Mouse (Mus musculus): ENCODE data around the gene Cyp2e1. TPM values are rescaled to one million over a fixed set of nuclear protein-coding genes. Genes with fewer than 3 reads are reported as not detected.

The Cyp2e1 gene
- polyA plus RNA-seq, 1 experiment, result not detected

DNA sequence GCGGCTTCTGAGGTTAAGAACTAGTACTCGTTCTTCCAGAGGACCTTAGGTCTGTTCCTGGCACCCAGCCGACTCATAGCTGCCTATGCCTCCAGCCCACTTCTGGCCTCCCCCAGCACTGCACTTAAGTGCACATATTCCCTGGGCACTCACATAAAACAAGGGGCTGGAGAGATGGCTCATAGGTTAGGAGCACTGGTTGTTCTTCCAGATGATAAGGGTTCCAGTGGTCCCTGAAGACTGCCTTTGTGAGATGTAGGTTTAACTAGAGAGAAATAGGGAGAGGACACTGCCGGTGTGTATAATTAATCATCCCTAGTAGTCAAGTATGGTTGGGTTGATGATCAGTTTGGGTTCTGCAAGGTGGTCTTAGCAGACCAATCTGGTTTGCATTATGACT is 59.2 kb downstream of the Cyp2e1 start:
- no peak overlapping the region for H3K27ac ChIP-seq (ENCODE audit: insufficient read depth, low read depth, low read length)
- 92% methylated on average over 4 of the region's 4 CpGs for WGBS
- no peak overlapping the region for H3K4me3 ChIP-seq (ENCODE audit: insufficient read depth, low read depth, low read length)
- TF ChIP-seq POLR2A (IDR thresholded peaks at IDR 0.05; ENCODE audit: insufficient read depth, low read depth, low read length) (no peak), CTCF (IDR thresholded peaks at IDR 0.05; ENCODE audit: insufficient read depth, low read depth, low read length) (no peak)
- peaks cover 8% of the 10 kb centered on the region for H3K4me1 ChIP-seq (ENCODE audit: control insufficient read depth, insufficient read depth, low read length)

Other genes starting within 250 kb of the Cyp2e1 start
- gene Olfr538, start 195.9 kb upstream of the Cyp2e1 start, polyA plus RNA-seq (2012; ENCODE audit: insufficient read depth, insufficient read length, low replicate concordance, missing spikeins), result not detected in 2 replicates
- gene Olfr46, start 162.5 kb upstream of the Cyp2e1 start, polyA plus RNA-seq (2012; ENCODE audit: insufficient read depth, insufficient read length, low replicate concordance, missing spikeins), result not detected in 2 replicates
- gene Olfr61, start 134.8 kb upstream of the Cyp2e1 start, polyA plus RNA-seq (2012; ENCODE audit: insufficient read depth, insufficient read length, low replicate concordance, missing spikeins), result not detected in 2 replicates
- gene Olfr53, start 117.3 kb upstream of the Cyp2e1 start, polyA plus RNA-seq (2012; ENCODE audit: insufficient read depth, insufficient read length, low replicate concordance, missing spikeins), result not detected in 2 replicates
- gene Olfr539, start 103.8 kb upstream of the Cyp2e1 start, polyA plus RNA-seq (2012; ENCODE audit: insufficient read depth, insufficient read length, low replicate concordance, missing spikeins), result not detected in 2 replicates
- not detected in 2 replicates for gene Olfr45, start 81.8 kb upstream of the Cyp2e1 start, polyA plus RNA-seq (2012; ENCODE audit: insufficient read depth, insufficient read length, low replicate concordance, missing spikeins)
- gene Olfr541, start 66.5 kb upstream of the Cyp2e1 start, polyA plus RNA-seq (2012; ENCODE audit: insufficient read depth, insufficient read length, low replicate concordance, missing spikeins), result not detected in 2 replicates
- gene Syce1, start 24.1 kb downstream of the Cyp2e1 start, polyA plus RNA-seq (2012; ENCODE audit: insufficient read depth, insufficient read length, low replicate concordance, missing spikeins), result not detected in 2 replicates
- not detected in 2 replicates for gene Zfp941, start 58.4 kb downstream of the Cyp2e1 start, polyA plus RNA-seq (2012; ENCODE audit: insufficient read depth, insufficient read length, low replicate concordance, missing spikeins)
- gene Urah, start 71.3 kb downstream of the Cyp2e1 start, polyA plus RNA-seq (2012; ENCODE audit: insufficient read depth, insufficient read length, low replicate concordance, missing spikeins), result not detected in 2 replicates
- gene Scgb1c1, start 81.8 kb downstream of the Cyp2e1 start, polyA plus RNA-seq (2012; ENCODE audit: insufficient read depth, insufficient read length, low replicate concordance, missing spikeins), result not detected in 2 replicates
- not detected in 2 replicates for gene Odf3, start 84.1 kb downstream of the Cyp2e1 start, polyA plus RNA-seq (2012; ENCODE audit: insufficient read depth, insufficient read length, low replicate concordance, missing spikeins)
- gene Gm45785, start 92.6 kb downstream of the Cyp2e1 start, polyA plus RNA-seq (2012; ENCODE audit: insufficient read depth, insufficient read length, low replicate concordance, missing spikeins), result not detected in 2 replicates
- gene Ric8a, start 93.2 kb downstream of the Cyp2e1 start, polyA plus RNA-seq (2012; ENCODE audit: insufficient read depth, insufficient read length, low replicate concordance, missing spikeins), result not detected in 2 replicates
- gene Bet1l, start 93.8 kb downstream of the Cyp2e1 start, polyA plus RNA-seq (2012; ENCODE audit: insufficient read depth, insufficient read length, low replicate concordance, missing spikeins), result not detected in 2 replicates
- gene Psmd13, start 118.2 kb downstream of the Cyp2e1 start, polyA plus RNA-seq (2012; ENCODE audit: insufficient read depth, insufficient read length, low replicate concordance, missing spikeins), result not detected in 2 replicates
- not detected in 2 replicates for gene Sirt3, start 118.6 kb downstream of the Cyp2e1 start, polyA plus RNA-seq (2012; ENCODE audit: insufficient read depth, insufficient read length, low replicate concordance, missing spikeins)
- not detected in 2 replicates for gene Cox8b, start 136.7 kb downstream of the Cyp2e1 start, polyA plus RNA-seq (2012; ENCODE audit: insufficient read depth, insufficient read length, low replicate concordance, missing spikeins)
- gene Nlrp6, start 157.2 kb downstream of the Cyp2e1 start, polyA plus RNA-seq (2012; ENCODE audit: insufficient read depth, insufficient read length, low replicate concordance, missing spikeins), result not detected in 2 replicates
- gene Pgghg, start 177.7 kb downstream of the Cyp2e1 start, polyA plus RNA-seq (2012; ENCODE audit: insufficient read depth, insufficient read length, low replicate concordance, missing spikeins), result not detected in 2 replicates
- not detected in 2 replicates for gene Ifitm5, start 186.6 kb downstream of the Cyp2e1 start, polyA plus RNA-seq (2012; ENCODE audit: insufficient read depth, insufficient read length, low replicate concordance, missing spikeins)
- gene Gm45717, start 192.2 kb downstream of the Cyp2e1 start, polyA plus RNA-seq (2012; ENCODE audit: insufficient read depth, insufficient read length, low replicate concordance, missing spikeins), result not detected in 2 replicates
- not detected in 2 replicates for gene Ifitm2, start 192.2 kb downstream of the Cyp2e1 start, polyA plus RNA-seq (2012; ENCODE audit: insufficient read depth, insufficient read length, low replicate concordance, missing spikeins)
- gene Ifitm1, start 203.5 kb downstream of the Cyp2e1 start, polyA plus RNA-seq (2012; ENCODE audit: insufficient read depth, insufficient read length, low replicate concordance, missing spikeins), result not detected in 2 replicates
- not detected in 2 replicates for gene Ifitm3, start 247.0 kb downstream of the Cyp2e1 start, polyA plus RNA-seq (2012; ENCODE audit: insufficient read depth, insufficient read length, low replicate concordance, missing spikeins)

Data from olfactory bulb, adult 2 months (tissue).